23 mouse cellular contexts compared by ENCODE assay signal in the genomic region with DNA sequence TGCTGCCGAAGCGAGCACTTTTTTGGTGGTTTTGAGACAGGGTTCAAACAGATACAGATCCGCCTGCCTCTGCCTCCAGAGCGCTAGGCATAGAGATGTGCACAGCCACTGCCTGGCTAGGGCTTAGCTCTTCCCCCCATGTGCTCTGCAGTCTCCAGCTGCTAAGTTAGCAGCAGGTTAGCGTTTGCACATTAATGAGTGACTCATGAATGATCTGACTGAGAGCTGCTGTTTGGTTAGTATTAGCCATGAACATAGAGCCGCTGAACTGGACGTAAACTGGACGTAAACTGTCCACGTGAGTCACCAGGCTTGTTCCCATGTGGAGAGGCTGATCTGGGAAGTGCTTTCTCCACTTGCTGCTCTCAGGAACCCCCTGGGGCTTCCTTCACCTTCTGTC. TPM values are rescaled to one million over a fixed set of nuclear protein-coding genes. Genes with fewer than 3 reads are reported as not detected.
A peak's percentile ranks its signal among the peaks of the same experiment; 100 is the strongest.
DNase-seq lines count a peak whose midpoint lies in the region; ATAC-seq and TF ChIP-seq lines count a peak whose summit lies in the region.
"Had no signal": no experiment of that assay in that cellular context is flagged by ENCODE, and none has a peak within 500 bp of the region (broad histone marks: within the 10 kb centered on the region; RNA-seq: fewer than 3 reads in every experiment).

No protein-coding gene starts in this region.

- H3K4me3 ChIP-seq in intestine, embryonic 15.5 days (replicated peaks) = no peak overlapping the region
- no peak overlapping the region for H3K4me3 ChIP-seq in intestine, postnatal 0 days (ENCODE audit: low read depth, low read length)
- no peak overlapping the region for H3K4me3 ChIP-seq in stomach, postnatal 0 days (ENCODE audit: low read depth, low read length)
- H3K4me3 ChIP-seq: embryonic facial prominence, embryonic 10.5 days; forebrain, embryonic 13.5 days; heart, embryonic 10.5 days; myocyte; neural tube, embryonic 15.5 days had no signal

- DNase-seq in kidney, adult 8-10 months = peak; percentile 63 to 77
- DNase-seq in kidney, postnatal 25 days = peak; percentile 54 to 79
- DNase-seq in stomach, postnatal 0 days (ENCODE audit: low spot score) = peak; percentile 47
- no peak for DNase-seq in urinary bladder, postnatal 36 days (ENCODE audit: low spot score in 2 of 2)
- DNase-seq in adrenal gland, postnatal 10 days = no peak
- DNase-seq: adrenal gland, adult 2 months; cerebellum, postnatal 25 days; gastrocnemius, postnatal 36 days; heart, postnatal 10 days; left cerebral cortex, postnatal 4 days; lung, adult 18-20 months; midbrain, embryonic 14.5 days had no signal

- H3K27me3 ChIP-seq in intestine, embryonic 15.5 days (replicated peaks) = no peaks in the 10 kb centered on the region
- H3K27me3 ChIP-seq in intestine, postnatal 0 days (replicated peaks; ENCODE audit: control insufficient read depth, insufficient read depth, low read length) = no peaks in the 10 kb centered on the region
- no peaks in the 10 kb centered on the region for H3K27me3 ChIP-seq in stomach, postnatal 0 days (ENCODE audit: control insufficient read depth, insufficient read depth, low read length)
- H3K27me3 ChIP-seq: forebrain, embryonic 13.5 days; neural tube, embryonic 15.5 days had no signal

- H3K9ac ChIP-seq in intestine, embryonic 15.5 days = no peak overlapping the region
- H3K9ac ChIP-seq in intestine, postnatal 0 days (ENCODE audit: low read depth, low read length) = no peak overlapping the region
- H3K9ac ChIP-seq in stomach, postnatal 0 days (ENCODE audit: low read length) = no peak overlapping the region
- H3K9ac ChIP-seq: forebrain, embryonic 13.5 days; neural tube, embryonic 15.5 days had no signal

- TF ChIP-seq EP300 in stomach, postnatal 0 days (optimal IDR thresholded peaks at IDR 0.05) = no peak

- peaks cover 13% of the 10 kb centered on the region for H3K4me1 ChIP-seq in intestine, embryonic 15.5 days (replicated peaks)
- H3K4me1 ChIP-seq in intestine, postnatal 0 days (replicated peaks; ENCODE audit: control insufficient read depth, insufficient read depth, low read length) = 0 out of 2 replicates have a peak, but pooled peaks cover 2% of the 10 kb centered on the region
- H3K4me1 ChIP-seq in stomach, postnatal 0 days (replicated peaks; ENCODE audit: control insufficient read depth, insufficient read depth) = no peaks in the 10 kb centered on the region
- H3K4me1 ChIP-seq: forebrain, embryonic 13.5 days; neural tube, embryonic 15.5 days had no signal

- 67% methylated on average over 9 of the region's 9 CpGs for WGBS in intestine, embryonic 15.5 days
- 55% methylated on average over 9 of the region's 9 CpGs for WGBS in intestine, postnatal 0 days
- 58% methylated on average over 9 of the region's 9 CpGs for WGBS in stomach, postnatal 0 days

- H3K9me3 ChIP-seq in intestine, embryonic 15.5 days = no peaks in the 10 kb centered on the region
- H3K9me3 ChIP-seq in intestine, postnatal 0 days (ENCODE audit: control insufficient read depth) = no peaks in the 10 kb centered on the region
- H3K9me3 ChIP-seq in stomach, postnatal 0 days (ENCODE audit: control insufficient read depth, low read length) = no peaks in the 10 kb centered on the region
- H3K9me3 ChIP-seq: embryonic facial prominence, embryonic 10.5 days; forebrain, embryonic 13.5 days; G1E; heart, embryonic 10.5 days; neural tube, embryonic 15.5 days had no signal

- H3K27ac ChIP-seq in intestine, embryonic 15.5 days = no peak overlapping the region
- H3K27ac ChIP-seq in intestine, postnatal 0 days (ENCODE audit: low read depth, low read length) = no peak overlapping the region
- no peak overlapping the region for H3K27ac ChIP-seq in stomach, postnatal 0 days (replicated peaks)
- H3K27ac ChIP-seq: embryonic facial prominence, embryonic 10.5 days; forebrain, embryonic 13.5 days; heart, embryonic 10.5 days; neural tube, embryonic 15.5 days had no signal

- peak; percentile 60 for ATAC-seq in intestine, embryonic 15.5 days
- ATAC-seq in intestine, postnatal 0 days = no peak
- peak; percentile 79 for ATAC-seq in stomach, postnatal 0 days (ENCODE audit: low FRiP score, low TSS enrichment)
- ATAC-seq in megakaryocyte progenitor cell, adult 5-6 weeks (replicated peaks; ENCODE audit: poor library complexity) = no peak
- ATAC-seq: CD4-positive, CD25-positive, alpha-beta regulatory T cell, adult 4 months; forebrain, embryonic 13.5 days; hindbrain, embryonic 16.5 days had no signal

- H3K36me3 ChIP-seq in intestine, embryonic 15.5 days = no peaks in the 10 kb centered on the region
- H3K36me3 ChIP-seq in intestine, postnatal 0 days (ENCODE audit: control insufficient read depth, insufficient read depth) = peaks cover 9% of the 10 kb centered on the region
- 0 out of 2 replicates have a peak, but pooled peaks cover 2% of the 10 kb centered on the region for H3K36me3 ChIP-seq in stomach, postnatal 0 days (ENCODE audit: control insufficient read depth, insufficient read depth, low read length)

- H3K4me2 ChIP-seq in intestine, embryonic 15.5 days (replicated peaks) = no peak overlapping the region
- H3K4me2 ChIP-seq in intestine, postnatal 0 days (replicated peaks; ENCODE audit: low read depth) = no peak overlapping the region
- no peak overlapping the region for H3K4me2 ChIP-seq in stomach, postnatal 0 days (replicated peaks; ENCODE audit: low read depth)
- H3K4me2 ChIP-seq: forebrain, embryonic 13.5 days; neural tube, embryonic 15.5 days had no signal

- no peak for TF ChIP-seq CTCF in intestine, postnatal 0 days (IDR thresholded peaks at IDR 0.05; ENCODE audit: low read depth)
- TF ChIP-seq CTCF in stomach, postnatal 0 days (IDR thresholded peaks at IDR 0.05; ENCODE audit: low read depth) = no peak

RNA-seq across cellular contexts. Expression of a gene that starts 10.8 kb away (rescaled TPM):
- polyA plus RNA-seq in intestine, embryonic 15.5 days (2015; fragmentation: Nextera tagmentation; extraction: Ambion mirVana) = 10.1 and 11.1 TPM in 2 replicates
- polyA plus RNA-seq in intestine, postnatal 0 days (2015; fragmentation: Nextera tagmentation; extraction: Ambion mirVana) = 11.3 and 12.7 TPM in 2 replicates
- 9.2 and 10.9 TPM in 2 replicates for polyA plus RNA-seq in stomach, postnatal 0 days (2015; fragmentation: Nextera tagmentation; extraction: Ambion mirVana)
- total RNA-seq in megakaryocyte progenitor cell, adult 5-6 weeks (2015) = 18.6 and 20.4 TPM in 2 replicates
- 13.8 and 15.5 TPM in 2 replicates for total RNA-seq in megakaryocyte progenitor cell, adult 5-6 weeks (2017)
- total RNA-seq in adrenal gland, postnatal 10 days (2021) = 10 to 100 TPM; 21.8 to 28.3 TPM

RNA-seq across cellular contexts. Expression of a gene that starts 11.7 kb away (rescaled TPM):
- polyA plus RNA-seq in intestine, embryonic 15.5 days (2015; fragmentation: Nextera tagmentation; extraction: Ambion mirVana) = 0.06 TPM in 1 of 2 replicates, not detected in the other
- polyA plus RNA-seq in intestine, postnatal 0 days (2015; fragmentation: Nextera tagmentation; extraction: Ambion mirVana) = not detected in 2 replicates
- polyA plus RNA-seq in stomach, postnatal 0 days (2015; fragmentation: Nextera tagmentation; extraction: Ambion mirVana) = 0.15 TPM in 1 of 2 replicates, not detected in the other
- 0.24 TPM in 1 of 2 replicates, not detected in the other for total RNA-seq in megakaryocyte progenitor cell, adult 5-6 weeks (2015)
- total RNA-seq in megakaryocyte progenitor cell, adult 5-6 weeks (2017) = 0.03 TPM in 1 of 2 replicates, not detected in the other
- total RNA-seq in adrenal gland, postnatal 10 days (2021) = under 1 TPM in 1 of 2 experiments, not detected in 1; 0.09 TPM
- total RNA-seq: gastrocnemius, postnatal 36 days; heart, postnatal 10 days had no signal
- polyA plus RNA-seq: adrenal gland, adult 2 months; embryonic facial prominence, embryonic 10.5 days; G1E; heart, embryonic 10.5 days; myocyte had no signal

RNA-seq across cellular contexts. Expression of a gene that starts 51.8 kb away (rescaled TPM):
- 250 and 257 TPM in 2 replicates for polyA plus RNA-seq in intestine, embryonic 15.5 days (2015; fragmentation: Nextera tagmentation; extraction: Ambion mirVana)
- polyA plus RNA-seq in intestine, postnatal 0 days (2015; fragmentation: Nextera tagmentation; extraction: Ambion mirVana) = 111 and 114 TPM in 2 replicates
- polyA plus RNA-seq in stomach, postnatal 0 days (2015; fragmentation: Nextera tagmentation; extraction: Ambion mirVana) = 106 and 113 TPM in 2 replicates
- 143 and 154 TPM in 2 replicates for total RNA-seq in megakaryocyte progenitor cell, adult 5-6 weeks (2015)
- 187 and 191 TPM in 2 replicates for total RNA-seq in megakaryocyte progenitor cell, adult 5-6 weeks (2017)
- total RNA-seq in adrenal gland, postnatal 10 days (2021) = 100 to 1,000 TPM in 1 of 2 experiments, 10 to 100 TPM in 1; 79.5 to 103 TPM

Comparison
In these comparisons a context has a peak if more than half of its experiments do, and no peak if none do; other contexts are left out.
1. ATAC-seq: peak in intestine, embryonic 15.5 days (single experiment) and stomach, postnatal 0 days (single experiment); none in intestine, postnatal 0 days (single experiment) and megakaryocyte progenitor cell, adult 5-6 weeks (single experiment).
2. DNase-seq: peak in kidney, adult 8-10 months (2 of 2), kidney, postnatal 25 days (2 of 2) and stomach, postnatal 0 days (single experiment); none in urinary bladder, postnatal 36 days (0 of 2) and adrenal gland, postnatal 10 days (single experiment).